Mouse (Mus musculus) heart, embryonic 12.5 days (tissue): ENCODE measurements at regions not wholly inside any gene's neighbourhood (a gene's known extent, or its start where the extent isn't known, plus 50 kb on each side); places are given as distances from the start of the nearest gene placed in this dataset.

Experiments used
- ATAC-seq: fragments of 200-750 bp; cut with Nextera tagmentation; 2 replicates; pipeline ENCODE4 v1.8.0; 2017; ENCODE audit warnings: moderate TSS enrichment, moderate library complexity; ENCODE audit not compliant: insufficient number of reproducible peaks, low FRiP score
- H3K27ac ChIP-seq: fragments of 300-500 bp; sonication (generic); 2 replicates; pipeline ENCODE4 v1.5.1; 2016; ENCODE audit warnings: mild to moderate bottlenecking, moderate library complexity; ENCODE audit not compliant: poor library complexity, severe bottlenecking
- H3K27me3 ChIP-seq: fragments of 300-500 bp; sonication (generic); replicated peaks from 2 replicates; pipeline ENCODE4 v1.6.1; 2016; ENCODE audit warnings: mild to moderate bottlenecking, moderate library complexity
- H3K36me3 ChIP-seq: fragments of 300-500 bp; sonication (generic); 2 replicates; pipeline ENCODE4 v1.6.1; 2016; ENCODE audit warnings: mild to moderate bottlenecking, moderate library complexity
- H3K4me1 ChIP-seq: fragments of 300-500 bp; sonication (generic); replicated peaks from 2 replicates; pipeline ENCODE4 v1.6.1; 2016; ENCODE audit warnings: mild to moderate bottlenecking
- H3K4me2 ChIP-seq: fragments of 300-500 bp; sonication (generic); 2 replicates; pipeline ENCODE4 v1.6.1; 2016; ENCODE audit warnings: mild to moderate bottlenecking, moderate library complexity
- H3K4me3 ChIP-seq: fragments of 300-500 bp; sonication (generic); 2 replicates; pipeline ENCODE4 v1.5.1; 2016; ENCODE audit warnings: mild to moderate bottlenecking
- H3K9ac ChIP-seq: fragments of 300-500 bp; sonication (generic); 2 replicates; pipeline ENCODE4 v1.6.1; 2016; ENCODE audit warnings: mild to moderate bottlenecking, moderate library complexity
- H3K9me3 ChIP-seq: fragments of 300-500 bp; sonication (generic); replicated peaks from 2 replicates; pipeline ENCODE4 v1.6.1; 2016; ENCODE audit warnings: mild to moderate bottlenecking, moderate library complexity
- WGBS: fragments of 180-500 bp; shearing (Covaris S2); methylation state at CpG from one replicate; pipeline ENCODE4 v1.1.7; 2016; 5-methylcytosine and 5-hydroxymethylcytosine counted together

DNA sequence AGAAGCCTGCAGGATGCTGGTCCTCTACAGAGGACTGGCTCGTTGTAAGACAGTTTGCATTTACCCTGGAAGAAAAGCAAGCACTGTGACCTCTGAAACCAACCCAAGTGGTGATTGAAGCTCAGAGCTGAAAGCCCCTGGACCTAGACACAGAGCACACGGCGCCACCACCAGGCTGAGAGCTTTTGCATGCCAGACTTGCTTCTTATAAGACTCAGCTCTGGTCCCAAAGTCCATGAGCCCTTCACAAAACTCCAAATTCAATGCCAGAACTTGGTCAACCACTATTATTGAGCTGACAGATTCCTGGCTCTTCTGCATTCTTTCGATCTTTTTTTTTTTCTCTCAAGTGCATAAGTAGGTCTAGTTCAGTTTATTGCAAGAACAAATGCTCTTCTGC is 164.6 kb upstream of the Sfrp2 start:
- 71% methylated on average over 4 of the region's 4 CpGs for WGBS

DNA sequence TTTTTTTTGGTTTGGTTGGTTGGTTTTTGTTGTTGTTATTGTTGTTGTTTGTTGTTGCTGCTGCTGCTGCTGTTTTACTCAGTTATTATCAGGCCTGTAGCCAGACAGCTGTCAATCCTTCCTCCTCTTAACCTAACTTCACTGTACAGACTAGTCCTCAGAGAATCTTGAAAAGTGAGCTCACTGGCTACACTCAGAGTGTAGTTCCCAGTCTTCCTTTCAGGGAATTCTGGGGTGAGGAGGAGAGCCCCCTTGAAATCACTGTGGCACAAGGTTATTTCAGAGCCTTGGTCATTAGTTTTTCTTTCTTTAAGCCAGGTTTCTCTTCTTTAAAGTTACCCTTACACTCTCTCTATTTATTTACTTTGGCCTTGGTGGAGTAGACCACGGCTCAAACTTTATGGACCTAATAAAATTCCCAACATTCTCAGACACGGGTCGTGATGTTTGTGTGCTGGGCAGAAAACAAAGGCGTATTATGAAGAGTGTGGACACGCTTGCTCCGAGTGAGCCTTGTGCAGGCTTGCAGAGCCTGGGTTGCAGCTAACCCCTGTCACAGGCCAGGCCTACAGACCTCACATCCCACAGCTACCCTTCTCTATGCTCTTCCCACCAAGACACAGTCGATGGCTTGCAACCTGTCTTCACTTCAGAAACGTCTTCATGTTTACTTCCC is 156.9 kb upstream of the Sfrp2 start:
- 0 out of 2 replicates have a peak, but pooled peaks cover 3% of the 10 kb centered on the region for H3K4me1 ChIP-seq
- no peaks in the 10 kb centered on the region for H3K36me3 ChIP-seq
- no peaks in the 10 kb centered on the region for H3K9me3 ChIP-seq
- H3K27me3 ChIP-seq: no peaks in the 10 kb centered on the region
- WGBS: 64% methylated on average over 8 of the region's 8 CpGs
- H3K4me3 ChIP-seq: no peak overlapping the region
- no peak overlapping the region for H3K9ac ChIP-seq
- H3K4me2 ChIP-seq: no peak overlapping the region
- no peak for ATAC-seq
- H3K27ac ChIP-seq: no peak overlapping the region

More for the DNA sequence above, 164.6 kb upstream of the Sfrp2 start:
- H3K9me3 ChIP-seq: no peaks in the 10 kb centered on the region
- ATAC-seq: no peak
- H3K4me3 ChIP-seq: no peak overlapping the region
- H3K27ac ChIP-seq: no peak overlapping the region
- H3K4me2 ChIP-seq: no peak overlapping the region
- H3K9ac ChIP-seq: no peak overlapping the region
- H3K4me1 ChIP-seq: no peaks in the 10 kb centered on the region
- H3K36me3 ChIP-seq: no peaks in the 10 kb centered on the region
- no peaks in the 10 kb centered on the region for H3K27me3 ChIP-seq

DNA sequence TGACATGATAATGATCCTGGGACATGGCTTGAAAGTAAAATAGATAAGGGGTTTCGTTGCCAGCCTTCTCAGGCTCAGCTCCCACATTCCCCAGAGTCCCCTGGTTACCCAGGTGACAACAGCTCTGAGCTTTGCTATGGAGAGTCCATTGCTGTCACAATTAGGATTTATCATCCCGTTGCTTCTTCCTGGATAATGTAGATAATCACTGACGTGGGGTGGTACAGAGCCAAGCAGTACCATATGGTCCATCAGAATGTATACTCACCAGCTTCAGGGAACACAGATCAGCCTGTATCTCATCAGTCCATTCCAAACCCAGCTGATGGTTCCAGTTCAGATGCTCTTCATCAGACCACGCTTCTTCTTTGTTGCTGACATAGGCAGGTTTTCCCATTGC is 145.7 kb upstream of the Sfrp2 start:
- Histone ChIP-seq H3K4me2 (no peak overlapping the region), H3K27ac (no peak overlapping the region), H3K4me3 (no peak overlapping the region), H3K9ac (no peak overlapping the region), H3K36me3 (no peaks in the 10 kb centered on the region), H3K4me1 (no peaks in the 10 kb centered on the region), H3K27me3 (no peaks in the 10 kb centered on the region), H3K9me3 (no peaks in the 10 kb centered on the region)
- 59% methylated on average over 4 of the region's 4 CpGs for WGBS
- no peak for ATAC-seq

DNA sequence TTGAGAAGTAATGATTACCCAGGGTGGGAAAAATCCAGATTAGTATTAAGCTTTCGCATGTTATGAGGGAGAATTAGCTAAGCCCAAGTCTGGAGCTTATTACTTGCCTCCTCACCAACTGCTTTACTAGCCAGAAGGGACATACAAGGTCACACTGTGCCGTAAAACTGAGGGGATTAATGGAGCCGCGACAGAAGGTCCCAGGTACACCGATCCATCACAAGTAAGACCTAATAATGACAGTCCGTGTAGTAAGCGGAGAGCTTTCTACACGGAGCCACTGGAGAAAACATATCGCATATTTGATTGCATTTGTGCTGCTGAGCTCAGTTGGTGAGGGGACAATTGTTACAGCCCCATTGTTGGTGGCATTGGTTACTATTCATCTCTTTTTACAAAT is 133.1 kb upstream of the Sfrp2 start:
- ATAC-seq: no peak
- no peak overlapping the region for H3K4me2 ChIP-seq
- no peaks in the 10 kb centered on the region for H3K36me3 ChIP-seq
- H3K4me1 ChIP-seq: no peaks in the 10 kb centered on the region
- WGBS: 89% methylated on average over 9 of the region's 9 CpGs
- no peaks in the 10 kb centered on the region for H3K27me3 ChIP-seq
- H3K27ac ChIP-seq: no peak overlapping the region
- H3K4me3 ChIP-seq: no peak overlapping the region
- H3K9ac ChIP-seq: no peak overlapping the region
- no peaks in the 10 kb centered on the region for H3K9me3 ChIP-seq

DNA sequence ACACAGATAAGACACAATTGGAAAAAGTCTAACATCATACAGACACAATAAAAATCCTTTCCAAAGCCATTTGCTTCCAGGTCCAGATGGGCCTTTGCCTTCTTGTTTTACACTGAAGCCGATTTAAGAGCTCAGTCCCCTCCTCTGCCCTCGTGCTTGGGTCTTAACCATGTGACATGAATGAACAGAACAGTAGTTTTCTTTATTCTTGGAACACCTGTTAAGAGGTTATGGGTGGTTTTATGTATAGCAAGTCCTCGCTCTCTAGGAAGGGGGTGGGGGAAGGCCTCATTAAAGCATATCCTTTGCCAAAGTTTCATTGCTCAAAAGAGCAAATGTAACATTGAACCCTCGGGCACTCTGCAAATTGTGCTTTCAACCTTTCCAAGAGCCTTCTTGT is 125.7 kb upstream of the Sfrp2 start:
- ATAC-seq: no peak
- H3K4me1 ChIP-seq: no peaks in the 10 kb centered on the region
- no peaks in the 10 kb centered on the region for H3K9me3 ChIP-seq
- no peaks in the 10 kb centered on the region for H3K27me3 ChIP-seq
- no peak overlapping the region for H3K9ac ChIP-seq
- no peak overlapping the region for H3K4me2 ChIP-seq
- H3K27ac ChIP-seq: no peak overlapping the region
- 75% methylated on average over 4 of the region's 4 CpGs for WGBS
- H3K36me3 ChIP-seq: no peaks in the 10 kb centered on the region
- no peak overlapping the region for H3K4me3 ChIP-seq

DNA sequence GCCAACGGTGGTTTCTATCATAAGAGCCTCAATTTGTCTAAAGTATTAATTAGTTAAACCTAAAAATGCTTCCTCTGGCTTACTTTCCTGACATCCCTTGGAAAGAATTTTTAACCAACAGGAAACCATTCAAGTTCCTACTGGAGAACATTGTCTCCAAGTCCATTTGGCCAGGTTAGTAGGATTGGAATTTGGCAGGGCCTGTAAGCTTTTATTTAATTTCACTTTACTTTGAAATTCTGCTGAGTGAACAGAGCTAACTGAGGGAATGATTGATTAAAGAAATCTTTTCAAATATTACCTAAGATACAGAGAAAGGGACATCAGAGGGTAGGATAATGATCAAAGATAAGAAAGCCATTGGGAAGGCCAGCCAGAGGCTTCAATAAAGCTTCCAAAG is 102.4 kb upstream of the Sfrp2 start:
- H3K27me3 ChIP-seq: no peaks in the 10 kb centered on the region
- no peak for ATAC-seq
- H3K9me3 ChIP-seq: no peaks in the 10 kb centered on the region
- H3K4me3 ChIP-seq: no peak overlapping the region
- WGBS: 74% methylated on average over 1 of the region's 1 CpGs
- H3K4me1 ChIP-seq: no peaks in the 10 kb centered on the region
- H3K4me2 ChIP-seq: no peak overlapping the region
- no peak overlapping the region for H3K9ac ChIP-seq
- no peak overlapping the region for H3K27ac ChIP-seq
- H3K36me3 ChIP-seq: no peaks in the 10 kb centered on the region

DNA sequence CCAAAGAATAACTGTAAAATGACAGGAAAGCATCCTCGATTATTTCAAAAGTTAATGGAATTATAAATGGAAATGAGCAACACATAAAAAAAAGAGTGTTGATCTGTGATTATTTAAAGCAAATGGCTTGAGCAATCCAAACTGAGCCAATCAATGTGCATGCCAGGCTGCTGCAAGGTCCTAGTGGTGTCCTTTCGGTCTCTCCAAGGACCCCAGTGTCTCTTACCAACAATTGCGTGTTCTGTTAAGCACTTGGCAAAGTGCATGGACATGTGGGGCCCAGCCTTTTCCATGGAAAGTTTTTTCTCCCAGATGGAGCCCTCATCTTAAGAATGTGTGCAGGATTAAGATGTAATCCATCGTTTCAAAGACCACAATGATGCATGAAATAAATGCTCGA is 90.0 kb upstream of the Sfrp2 start:
- Histone ChIP-seq H3K27ac (no peak overlapping the region), H3K4me2 (no peak overlapping the region), H3K36me3 (no peaks in the 10 kb centered on the region), H3K9me3 (no peaks in the 10 kb centered on the region), H3K27me3 (no peaks in the 10 kb centered on the region), H3K4me1 (no peaks in the 10 kb centered on the region), H3K9ac (no peak overlapping the region), H3K4me3 (no peak overlapping the region)
- ATAC-seq: no peak
- 77% methylated on average over 5 of the region's 5 CpGs for WGBS

DNA sequence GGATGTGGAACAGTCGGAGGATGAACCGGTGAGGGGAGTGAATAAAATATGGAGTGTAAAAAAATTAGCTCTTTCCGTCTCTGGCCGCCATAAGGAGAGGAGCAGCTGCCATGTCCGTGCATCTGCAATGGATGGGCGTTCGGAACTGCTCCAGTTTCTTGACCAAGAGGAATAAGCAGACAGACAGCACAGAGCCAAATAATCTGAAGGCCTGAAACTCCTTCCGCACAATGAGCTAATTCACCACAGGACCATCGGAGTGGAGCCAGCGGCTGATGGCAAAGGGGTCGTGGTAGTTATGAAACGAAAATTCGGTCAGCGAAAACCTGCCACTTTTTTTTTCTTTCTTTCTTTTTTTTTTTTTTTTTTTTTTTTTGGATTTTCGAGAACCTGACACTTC is 79.5 kb upstream of the Sfrp2 start:
- WGBS: 88% methylated on average over 15 of the region's 15 CpGs
- ATAC-seq: no peak
- Histone ChIP-seq H3K9ac (no peak overlapping the region), H3K27ac (no peak overlapping the region), H3K4me1 (no peaks in the 10 kb centered on the region), H3K9me3 (no peaks in the 10 kb centered on the region), H3K36me3 (no peaks in the 10 kb centered on the region), H3K4me2 (no peak overlapping the region), H3K27me3 (no peaks in the 10 kb centered on the region), H3K4me3 (no peak overlapping the region)

DNA sequence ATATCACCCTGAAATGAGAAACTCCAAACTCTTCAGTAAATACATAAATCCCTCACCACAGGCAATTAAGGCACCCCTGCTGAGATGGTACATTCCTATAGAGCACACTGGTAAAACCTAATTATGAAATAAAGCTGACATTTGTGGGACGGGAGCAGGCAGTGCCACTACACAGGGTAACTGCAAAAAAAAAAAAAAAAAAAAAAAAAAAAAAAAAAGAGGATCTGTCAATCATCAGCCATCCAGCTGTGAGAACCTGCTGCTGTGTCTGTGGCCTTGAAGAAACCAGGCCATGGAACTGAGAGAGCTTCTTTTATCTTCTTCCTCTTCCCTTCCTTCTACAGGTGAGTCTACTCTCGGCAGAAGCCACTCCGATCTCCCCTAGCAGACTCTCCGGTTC is 78.6 kb upstream of the Sfrp2 start:
- H3K27me3 ChIP-seq: no peaks in the 10 kb centered on the region
- whole genome bisulfite sequencing: 88% methylated on average over 4 of the region's 4 CpGs
- no peak for ATAC-seq
- no peak overlapping the region for H3K4me3 ChIP-seq
- H3K36me3 ChIP-seq: no peaks in the 10 kb centered on the region
- H3K4me2 ChIP-seq: no peak overlapping the region
- no peaks in the 10 kb centered on the region for H3K4me1 ChIP-seq
- no peak overlapping the region for H3K27ac ChIP-seq
- no peaks in the 10 kb centered on the region for H3K9me3 ChIP-seq
- no peak overlapping the region for H3K9ac ChIP-seq

DNA sequence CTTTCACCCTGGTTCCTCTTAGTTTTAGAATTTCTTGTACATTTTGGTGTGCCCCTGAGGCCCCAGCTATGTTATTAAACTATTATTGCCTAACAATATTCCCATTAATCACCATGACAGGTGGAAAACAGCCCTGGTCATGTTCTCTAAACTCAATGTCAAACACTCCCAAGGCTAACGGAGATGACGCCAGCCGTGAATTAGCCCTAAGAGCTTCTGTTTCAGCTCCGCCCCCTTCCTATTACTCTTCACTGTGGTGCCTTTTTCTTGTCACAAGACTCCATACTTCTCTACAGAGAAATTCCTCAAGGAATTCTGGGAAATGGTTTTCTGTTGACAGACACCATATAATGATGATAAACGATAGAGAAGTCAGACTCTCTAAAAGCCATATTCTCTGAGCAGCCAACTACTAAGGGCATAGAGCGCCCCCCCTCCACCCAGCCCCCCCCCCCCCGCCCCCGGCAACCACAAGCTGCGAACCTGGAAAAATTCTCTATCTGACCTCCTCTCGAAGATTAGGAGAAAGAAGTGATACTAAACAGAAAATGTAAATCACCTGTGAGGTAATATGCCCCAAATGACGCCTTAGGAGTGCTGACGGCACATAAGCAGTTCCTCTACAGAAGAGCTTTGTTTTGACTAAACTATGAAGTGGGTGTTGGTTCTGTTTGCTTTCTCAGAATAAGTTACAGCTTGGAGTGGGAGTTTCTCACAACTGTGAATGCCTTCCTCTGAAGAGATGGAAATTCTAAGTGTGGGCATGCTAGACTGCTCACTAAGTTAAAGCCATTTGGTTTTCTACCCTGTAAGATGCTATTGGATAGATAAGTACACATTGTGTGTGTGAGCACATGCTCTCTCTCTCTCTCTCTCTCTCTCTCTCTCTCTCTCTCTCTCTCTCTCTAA is 76.8 kb upstream of the Sfrp2 start:
- 0 out of 2 replicates have a peak overlapping the region, but pooled peaks have one; percentile 16 for H3K4me2 ChIP-seq
- H3K36me3 ChIP-seq: no peaks in the 10 kb centered on the region
- no peaks in the 10 kb centered on the region for H3K4me1 ChIP-seq
- no peak overlapping the region for H3K9ac ChIP-seq
- no peaks in the 10 kb centered on the region for H3K27me3 ChIP-seq
- H3K4me3 ChIP-seq: no peak overlapping the region
- no peaks in the 10 kb centered on the region for H3K9me3 ChIP-seq
- H3K27ac ChIP-seq: no peak overlapping the region
- no peak for ATAC-seq
- 57% methylated on average over 12 of the region's 12 CpGs for WGBS

DNA sequence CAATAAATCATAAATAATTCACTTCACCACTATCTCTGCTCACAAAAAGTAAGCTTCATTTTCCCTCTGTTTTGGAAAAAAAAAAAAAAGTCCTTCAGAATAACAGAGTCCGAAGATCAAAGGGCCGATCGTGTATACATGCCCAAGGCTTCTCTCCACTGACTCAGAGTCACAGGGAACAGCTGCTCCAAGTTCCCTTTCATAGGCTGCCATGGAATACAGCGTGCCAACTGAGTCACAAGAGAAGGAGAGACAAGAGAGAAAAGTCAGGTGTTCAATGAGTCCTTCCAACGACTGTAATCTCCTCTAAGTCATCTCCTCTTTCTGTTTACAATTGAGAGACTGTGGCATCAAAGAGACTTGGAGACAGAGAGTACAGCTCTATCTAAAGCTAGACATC is 71.6 kb upstream of the Sfrp2 start:
- no peak for ATAC-seq
- WGBS: 83% methylated on average over 5 of the region's 5 CpGs

More for the DNA sequence above, 71.6 kb upstream of the Sfrp2 start:
- H3K9ac ChIP-seq: no peak overlapping the region
- no peaks in the 10 kb centered on the region for H3K4me1 ChIP-seq
- H3K36me3 ChIP-seq: no peaks in the 10 kb centered on the region
- H3K27ac ChIP-seq: no peak overlapping the region
- H3K4me3 ChIP-seq: no peak overlapping the region
- no peaks in the 10 kb centered on the region for H3K27me3 ChIP-seq
- H3K9me3 ChIP-seq: no peaks in the 10 kb centered on the region
- no peak overlapping the region for H3K4me2 ChIP-seq
